Mouse (Mus musculus) midbrain, embryonic 11.5 days (tissue): ENCODE data around the gene Zfp467. TPM values are rescaled to one million over a fixed set of nuclear protein-coding genes. Genes with fewer than 3 reads are reported as not detected.
A peak's percentile ranks its signal among the peaks of the same experiment; 100 is the strongest.

Experiments used
- ATAC-seq: fragments of 200-750 bp; cut with Nextera tagmentation; 2 replicates; pipeline ENCODE4 v1.8.0; 2017; ENCODE audit warnings: moderate TSS enrichment, moderate library complexity; ENCODE audit not compliant: low FRiP score
- DNase-seq: peaks from one replicate; pipeline ENCODE4 v3.0.0; 2015; ENCODE audit warnings: low spot score; ENCODE audit errors: missing footprints
- H3K27ac ChIP-seq: fragments of 300-500 bp; sonication (generic); 2 replicates; pipeline ENCODE4 v1.5.1; 2014; ENCODE audit warnings: low read depth, low read length
- H3K27me3 ChIP-seq: fragments of 300-500 bp; sonication (generic); 2 replicates; pipeline ENCODE4 v1.6.1; 2014; ENCODE audit warnings: mild to moderate bottlenecking, low read length, moderate library complexity, mixed read lengths; ENCODE audit not compliant: control insufficient read depth, insufficient read depth
- H3K36me3 ChIP-seq: fragments of 300-500 bp; sonication (generic); 2 replicates; pipeline ENCODE4 v1.6.1; 2014; ENCODE audit warnings: mild to moderate bottlenecking, low read length, moderate library complexity, mixed read lengths; ENCODE audit not compliant: control insufficient read depth, insufficient read depth
- H3K4me1 ChIP-seq: fragments of 300-500 bp; sonication (generic); 2 replicates; pipeline ENCODE4 v1.6.1; 2014; ENCODE audit warnings: low read length; ENCODE audit not compliant: control insufficient read depth, insufficient read depth
- H3K4me2 ChIP-seq: fragments of 300-500 bp; sonication (generic); 2 replicates; pipeline ENCODE4 v1.6.1; 2014; ENCODE audit warnings: mild to moderate bottlenecking, moderate library complexity
- H3K4me3 ChIP-seq: fragments of 300-500 bp; sonication (generic); 2 replicates; pipeline ENCODE4 v1.5.1; 2014; ENCODE audit warnings: low read depth, low read length
- H3K9ac ChIP-seq: fragments of 300-500 bp; sonication (generic); 2 replicates; pipeline ENCODE4 v1.6.1; 2014; ENCODE audit warnings: low read length
- H3K9me3 ChIP-seq: fragments of 300-500 bp; sonication (generic); 2 replicates; pipeline ENCODE4 v1.6.1; 2016; ENCODE audit warnings: low read length; ENCODE audit not compliant: control insufficient read depth
- WGBS: fragments of 180-500 bp; shearing (Covaris S2); extraction: QIAGEN DNeasy Blood & Tissue Kit; methylation state at CpG from one replicate; pipeline ENCODE4 v1.1.7; 2014; 5-methylcytosine and 5-hydroxymethylcytosine counted together
- polyA plus RNA-seq: library from polyadenylated mRNA; unstranded; fragments of >200 nt; fragmentation: Nextera tagmentation; extraction: Ambion mirVana; gene quantifications from 2 replicates; pipeline ENCODE4 v1.2.1, GENCODE M21; 2014

Gene Zfp467
- polyA plus RNA-seq, 1 experiment from 2014 or later: 14.3 TPM

DNA sequence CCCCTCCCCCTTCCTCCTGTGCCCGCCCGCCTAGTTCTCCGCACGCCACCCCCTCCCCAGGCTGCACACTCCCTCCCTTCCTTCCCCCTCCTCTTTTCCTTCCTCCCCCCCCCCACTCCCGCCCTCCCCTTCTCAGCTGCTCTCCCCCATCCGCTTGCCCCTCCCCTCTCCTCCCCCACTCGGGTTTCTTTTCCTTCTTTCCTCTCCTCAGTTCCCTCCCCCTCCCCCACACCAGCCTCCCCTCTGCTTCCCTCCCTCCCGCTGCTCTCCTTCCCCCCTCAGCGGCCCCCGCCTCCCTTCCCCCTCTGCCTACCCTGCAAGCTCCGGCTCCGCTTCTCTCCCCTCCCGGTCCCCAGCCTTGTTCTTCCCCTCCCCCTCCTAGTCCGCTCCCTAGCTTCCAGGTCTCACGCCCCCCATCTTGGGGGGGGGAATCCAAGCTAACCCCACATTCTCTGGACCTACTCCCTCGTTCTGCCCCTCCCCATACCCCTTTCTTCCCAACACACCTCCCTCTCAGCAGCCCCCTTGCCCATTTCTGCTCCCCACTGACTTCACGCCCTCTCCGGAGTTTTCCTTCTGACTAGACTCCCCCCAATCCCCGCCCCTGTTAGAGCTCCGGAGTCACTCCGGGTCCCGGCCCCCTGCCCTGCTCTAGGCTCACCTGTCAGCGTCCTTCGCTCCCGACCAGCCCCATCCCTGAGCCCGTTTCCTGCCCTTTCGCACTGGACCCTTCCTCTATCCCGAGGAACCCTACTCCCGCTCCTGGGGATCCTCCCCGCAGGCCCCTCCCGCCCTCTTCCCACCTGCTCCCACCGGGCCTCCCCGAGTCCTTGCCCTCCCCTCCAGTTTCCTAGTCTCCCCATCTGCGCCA lies 1.1 kb downstream of the Zfp467 start:
- H3K4me2 ChIP-seq: peak overlapping the region; percentile 98
- H3K36me3 ChIP-seq: peaks cover 6% of the 10 kb centered on the region; the same call in 1 of the 2 replicates
- H3K27me3 ChIP-seq: peaks cover 8% of the 10 kb centered on the region
- peak; percentile 74 for ATAC-seq
- H3K4me1 ChIP-seq: peaks cover 12% of the 10 kb centered on the region
- H3K27ac ChIP-seq: peak overlapping the region; percentile 74
- peak overlapping the region; percentile 73 for H3K4me3 ChIP-seq
- peak overlapping the region; percentile 84 for H3K9ac ChIP-seq
- WGBS: under 1% methylated on average over 31 of the region's 34 CpGs
- peak; percentile 99 for DNase-seq
- no peaks in the 10 kb centered on the region for H3K9me3 ChIP-seq

DNA sequence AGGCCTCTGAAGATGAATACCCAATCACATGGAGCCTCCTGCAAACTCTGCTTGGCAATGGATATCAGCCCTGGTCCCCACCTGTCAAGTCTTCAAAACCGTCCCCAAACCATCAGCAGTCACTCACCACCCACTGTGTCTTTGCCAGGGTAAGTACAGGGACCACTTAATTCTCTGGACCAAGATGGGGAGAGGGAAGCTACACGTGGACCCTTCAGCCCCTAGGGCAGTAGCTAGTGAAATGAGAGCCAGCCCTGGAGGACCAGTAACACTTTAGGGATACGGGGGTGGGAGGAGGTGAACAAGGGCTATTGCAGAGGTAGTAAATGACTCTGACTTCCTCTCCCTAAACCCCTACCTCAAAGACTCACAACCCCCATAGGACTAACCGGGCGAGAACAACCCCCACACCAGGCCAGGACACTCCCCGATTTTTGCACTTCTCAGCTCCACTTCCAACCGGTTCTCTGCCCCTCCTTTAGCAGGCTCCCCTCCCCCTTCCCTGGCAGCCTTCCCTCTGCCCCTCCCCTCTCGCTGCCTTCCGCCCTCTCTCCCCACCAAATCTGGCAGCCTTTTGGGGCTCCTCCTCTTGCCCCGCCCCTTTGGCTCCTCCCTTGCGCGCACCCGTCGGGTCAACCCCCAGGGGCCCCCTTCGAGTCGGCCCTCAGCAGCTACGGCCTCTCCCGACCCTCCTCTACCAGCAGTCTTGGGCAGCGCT lies 1.9 kb downstream of the Zfp467 start:
- H3K36me3 ChIP-seq: peaks cover 6% of the 10 kb centered on the region; the same call in 1 of the 2 replicates
- peak overlapping the region; percentile 98 for H3K4me2 ChIP-seq
- no peaks in the 10 kb centered on the region for H3K9me3 ChIP-seq
- H3K4me1 ChIP-seq: peaks cover 20% of the 10 kb centered on the region
- peak overlapping the region; percentile 73 for H3K4me3 ChIP-seq
- ATAC-seq: peak; percentile 92
- H3K9ac ChIP-seq: peak overlapping the region; percentile 65
- peak; percentile 99 for DNase-seq
- peak overlapping the region; percentile 48; the same call in 1 of the 2 replicates for H3K27ac ChIP-seq
- peaks cover 15% of the 10 kb centered on the region for H3K27me3 ChIP-seq
- 2% methylated on average over 19 of the region's 19 CpGs for WGBS

DNA sequence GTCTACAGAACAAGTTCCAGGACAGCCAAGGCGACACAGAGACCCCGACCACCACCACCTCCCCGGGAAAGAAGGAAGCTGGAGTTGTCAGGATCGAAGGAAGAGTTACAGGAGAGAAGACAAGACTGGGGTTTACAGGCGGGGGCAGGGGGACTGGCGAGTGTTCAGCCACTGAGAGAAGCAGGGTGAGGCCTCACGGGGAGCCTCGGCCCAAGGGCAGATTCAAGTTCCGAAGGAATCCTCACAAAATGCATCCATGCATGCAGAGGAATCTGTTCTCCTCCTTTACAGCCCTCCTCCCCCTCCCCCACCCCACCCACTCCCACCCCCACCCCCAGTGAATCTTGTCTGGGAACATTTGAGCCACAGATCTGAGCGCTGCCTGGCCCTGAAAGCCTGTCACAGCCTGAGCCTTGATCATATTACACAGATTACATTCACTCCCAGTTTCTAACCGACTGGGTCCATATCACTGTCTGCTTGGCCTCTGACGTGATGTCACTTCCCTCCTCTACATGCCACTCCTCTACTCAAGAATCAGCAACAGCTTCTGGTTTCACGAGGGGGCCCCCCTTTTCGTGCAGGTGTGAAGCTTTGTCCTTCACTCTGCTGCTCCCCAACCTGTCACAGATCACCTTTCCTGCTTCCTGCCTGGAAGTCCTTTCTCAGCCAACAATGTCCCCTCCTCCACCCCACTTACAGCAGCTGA lies 5.2 kb downstream of the Zfp467 start:
- H3K4me1 ChIP-seq: peaks cover 24% of the 10 kb centered on the region
- H3K36me3 ChIP-seq: peaks cover 6% of the 10 kb centered on the region; the same call in 1 of the 2 replicates
- H3K9me3 ChIP-seq: no peaks in the 10 kb centered on the region
- WGBS: 45% methylated on average over 14 of the region's 14 CpGs
- H3K27ac ChIP-seq: no peak overlapping the region
- no peak overlapping the region for H3K9ac ChIP-seq
- DNase-seq: no peak
- peaks cover 35% of the 10 kb centered on the region for H3K27me3 ChIP-seq
- no peak for ATAC-seq
- H3K4me3 ChIP-seq: no peak overlapping the region
- H3K4me2 ChIP-seq: no peak overlapping the region

DNA sequence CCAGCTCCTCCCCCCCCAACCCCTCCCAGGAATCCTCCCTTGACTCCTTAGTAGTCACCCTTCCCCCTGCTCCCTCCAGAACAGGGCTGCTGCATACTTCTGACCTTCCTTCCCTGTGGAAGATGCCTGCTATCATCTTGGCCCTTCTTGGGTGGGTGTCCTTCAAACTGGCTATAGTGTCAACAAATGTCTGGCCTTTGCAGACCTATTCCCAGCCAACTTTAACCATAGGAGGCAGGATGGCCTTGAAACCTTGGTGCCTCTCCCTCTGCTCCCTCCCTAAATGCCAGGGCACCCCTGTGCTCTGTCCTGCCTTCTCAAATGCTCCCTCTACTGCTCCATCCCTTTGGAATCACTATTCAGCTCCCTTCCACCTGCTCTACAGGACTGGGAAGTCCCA lies 6.0 kb downstream of the Zfp467 start:
- Histone ChIP-seq H3K9ac (no peak overlapping the region), H3K27me3 (peaks cover 35% of the 10 kb centered on the region), H3K27ac (no peak overlapping the region)

DNA sequence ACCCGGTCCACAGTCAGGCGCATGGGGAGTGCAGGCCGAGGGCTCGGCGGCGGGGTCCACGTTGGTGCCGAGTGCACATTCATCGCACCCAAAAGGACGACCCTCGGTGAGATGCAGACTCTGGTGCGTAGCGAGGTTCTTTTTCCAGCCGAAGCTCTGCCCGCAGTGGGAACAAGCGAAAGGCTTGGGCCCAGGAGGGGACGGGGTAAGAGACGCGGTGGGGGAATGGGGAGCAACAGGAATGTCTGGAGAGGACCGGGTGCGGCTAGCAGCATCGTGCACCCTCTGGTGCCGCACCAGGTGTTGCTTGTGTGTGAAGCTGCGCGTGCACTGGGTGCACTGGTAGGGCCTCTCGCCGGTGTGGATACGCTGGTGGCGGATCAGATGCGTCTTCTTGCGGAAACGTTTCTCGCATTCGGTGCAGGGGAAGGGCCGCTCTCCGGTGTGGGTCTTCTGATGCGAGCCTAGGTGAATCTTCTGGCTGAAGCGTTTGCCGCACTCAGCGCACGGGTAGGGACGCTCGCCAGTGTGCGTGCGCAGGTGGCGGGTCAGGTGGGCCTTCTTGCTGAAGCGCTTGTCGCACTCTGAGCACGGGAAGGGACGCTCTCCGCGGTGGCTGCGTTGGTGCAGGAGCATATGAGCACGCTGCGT lies 7.0 kb downstream of the Zfp467 start:
- no peak overlapping the region for H3K27ac ChIP-seq
- H3K9ac ChIP-seq: peak overlapping the region; percentile 33
- H3K9me3 ChIP-seq: no peaks in the 10 kb centered on the region
- 6% methylated on average over 55 of the region's 55 CpGs for WGBS
- DNase-seq (peak; percentile 92), ATAC-seq (0 out of 2 replicates have a peak, but pooled peaks have one; percentile 27)
- H3K36me3 ChIP-seq: peaks cover 6% of the 10 kb centered on the region; the same call in 1 of the 2 replicates
- H3K4me2 ChIP-seq: peak overlapping the region; percentile 39
- H3K4me1 ChIP-seq: peaks cover 22% of the 10 kb centered on the region
- H3K4me3 ChIP-seq: peak overlapping the region; percentile 23
- peaks cover 35% of the 10 kb centered on the region for H3K27me3 ChIP-seq

More for the DNA sequence above, 6.0 kb downstream of the Zfp467 start:
- DNase-seq (peak; percentile 84), ATAC-seq (no peak)
- H3K36me3 ChIP-seq: peaks cover 6% of the 10 kb centered on the region; the same call in 1 of the 2 replicates
- no peak overlapping the region for H3K4me3 ChIP-seq
- H3K9me3 ChIP-seq: no peaks in the 10 kb centered on the region
- no peak overlapping the region for H3K4me2 ChIP-seq
- peaks cover 24% of the 10 kb centered on the region for H3K4me1 ChIP-seq

DNA sequence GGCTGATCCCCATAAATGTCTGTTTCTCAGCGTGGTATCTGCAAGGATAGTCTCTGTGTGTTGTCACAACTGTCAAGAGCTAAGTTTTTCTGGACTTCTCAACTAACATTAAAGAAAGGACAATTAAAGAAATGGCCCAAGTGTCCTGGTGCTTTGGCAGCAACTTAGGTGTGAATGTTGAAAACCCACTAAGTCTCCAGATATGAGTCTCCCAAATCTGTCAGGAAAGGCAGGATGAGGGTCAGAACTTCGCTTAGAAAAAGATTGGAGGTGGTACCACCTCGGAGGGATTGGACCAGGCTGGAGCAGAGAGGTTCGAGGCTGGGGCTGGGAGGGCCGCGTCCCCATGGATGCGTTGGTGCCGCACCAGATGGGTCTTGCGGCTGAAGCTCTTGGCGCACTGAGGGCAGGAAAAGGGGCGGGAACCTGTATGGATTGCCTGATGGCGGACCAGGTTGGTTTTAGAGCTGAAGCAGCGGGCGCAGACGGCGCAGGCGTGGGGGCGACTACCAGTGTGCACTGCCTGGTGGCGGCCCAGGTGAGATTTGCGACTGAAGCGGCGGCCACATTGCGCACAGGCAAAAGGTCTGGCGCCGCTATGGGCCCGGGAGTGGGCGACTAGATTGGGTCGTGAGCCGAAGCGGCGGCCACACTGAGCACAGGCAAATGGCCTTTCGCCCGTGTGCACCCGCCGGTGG lies 7.8 kb downstream of the Zfp467 start:
- H3K4me1 ChIP-seq: peaks cover 18% of the 10 kb centered on the region
- peaks cover 35% of the 10 kb centered on the region for H3K27me3 ChIP-seq
- H3K36me3 ChIP-seq: peaks cover 6% of the 10 kb centered on the region; the same call in 1 of the 2 replicates
- H3K4me3 ChIP-seq: peak overlapping the region; percentile 23; the same call in 1 of the 2 replicates
- no peak overlapping the region for H3K9ac ChIP-seq
- DNase-seq: peak; percentile 86
- no peaks in the 10 kb centered on the region for H3K9me3 ChIP-seq
- no peak overlapping the region for H3K27ac ChIP-seq
- H3K4me2 ChIP-seq: peak overlapping the region; percentile 39
- WGBS: 22% methylated on average over 34 of the region's 35 CpGs
- no peak for ATAC-seq

DNA sequence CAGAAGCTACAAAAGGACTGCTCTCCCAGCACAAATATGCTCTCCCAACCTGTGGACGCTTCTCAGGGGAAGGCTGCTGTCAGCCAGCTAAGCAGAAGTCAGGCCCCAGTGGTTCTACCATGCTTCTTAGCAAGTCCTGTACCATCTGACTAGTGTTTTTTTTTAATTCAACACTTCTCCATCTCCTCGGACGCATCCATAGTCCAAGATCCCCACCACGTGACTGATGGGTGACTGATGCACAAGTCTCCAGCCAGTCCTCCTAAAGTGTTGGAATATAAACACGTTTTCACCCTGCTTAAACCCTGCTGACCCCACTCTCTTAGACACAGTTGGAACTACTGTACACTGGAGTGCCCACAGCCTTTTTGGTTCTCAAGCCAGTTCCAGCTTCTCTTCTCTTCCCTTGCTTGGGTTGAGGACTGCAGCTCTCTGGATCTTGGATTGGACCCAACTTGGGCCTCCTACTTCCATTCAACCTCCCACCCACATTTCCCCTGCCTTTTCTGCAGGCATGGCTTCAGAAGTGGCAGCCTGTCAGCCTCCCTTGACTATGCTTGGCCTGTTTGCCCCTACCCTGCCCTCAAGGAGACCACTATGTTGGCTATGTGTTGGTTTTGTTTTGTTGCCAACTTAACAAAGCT lies 9.8 kb downstream of the Zfp467 start:
- H3K9ac ChIP-seq: no peak overlapping the region
- no peak overlapping the region for H3K4me3 ChIP-seq
- WGBS: 85% methylated on average over 5 of the region's 5 CpGs
- no peak for DNase-seq
- H3K4me2 ChIP-seq: no peak overlapping the region
- H3K36me3 ChIP-seq: no peaks in the 10 kb centered on the region
- H3K27me3 ChIP-seq: peaks cover 35% of the 10 kb centered on the region
- H3K4me1 ChIP-seq: peaks cover 18% of the 10 kb centered on the region
- no peaks in the 10 kb centered on the region for H3K9me3 ChIP-seq
- ATAC-seq: no peak
- H3K27ac ChIP-seq: no peak overlapping the region
